Mouse (Mus musculus) forebrain, postnatal 0 days (tissue): ENCODE data around the gene Foxc2. TPM values are rescaled to one million over a fixed set of nuclear protein-coding genes. Genes with fewer than 3 reads are reported as not detected.
A peak's percentile ranks its signal among the peaks of the same experiment; 100 is the strongest.

Experiments used
- ATAC-seq: fragments of 200-750 bp; cut with Nextera tagmentation; 2 replicates; pipeline ENCODE4 v1.8.0; 2017; ENCODE audit warnings: mild to moderate bottlenecking, moderate library complexity
- DNase-seq: peaks from one replicate; pipeline ENCODE4 v3.0.0-alpha.2; 2015
- H3K27ac ChIP-seq: fragments of 300-500 bp; sonication (generic); 2 replicates; pipeline ENCODE4 v1.5.1; 2014; ENCODE audit warnings: low read depth, mild to moderate bottlenecking, antibody characterized with exemption, low read length, moderate library complexity, mixed read lengths
- H3K27me3 ChIP-seq: fragments of 300-500 bp; sonication (generic); 2 replicates; pipeline ENCODE4 v1.6.1; 2014; ENCODE audit warnings: mild to moderate bottlenecking, low read length, mixed read lengths; ENCODE audit not compliant: insufficient read depth
- H3K36me3 ChIP-seq: fragments of 300-500 bp; sonication (generic); 2 replicates; pipeline ENCODE4 v1.6.1; 2014; ENCODE audit warnings: mild to moderate bottlenecking, moderate library complexity; ENCODE audit not compliant: insufficient read depth
- H3K4me1 ChIP-seq: fragments of 300-500 bp; sonication (generic); 2 replicates; pipeline ENCODE4 v1.6.1; 2014; ENCODE audit warnings: antibody characterized with exemption; ENCODE audit not compliant: insufficient read depth
- H3K4me2 ChIP-seq: fragments of 300-500 bp; sonication (generic); 2 replicates; pipeline ENCODE4 v1.6.1; 2014; ENCODE audit warnings: low read depth, mild to moderate bottlenecking, moderate library complexity
- H3K4me3 ChIP-seq: fragments of 300-500 bp; sonication (generic); 2 replicates; pipeline ENCODE4 v1.5.1; 2014; ENCODE audit warnings: low read depth, low read length, mixed read lengths
- H3K9ac ChIP-seq: fragments of 300-500 bp; sonication (generic); 2 replicates; pipeline ENCODE4 v1.6.1; 2014; ENCODE audit warnings: mild to moderate bottlenecking
- H3K9me3 ChIP-seq: fragments of 300-500 bp; sonication (generic); 2 replicates; pipeline ENCODE4 v1.6.1; 2016; ENCODE audit warnings: low read length
- CTCF ChIP-seq: sonication (generic); IDR thresholded peaks from 2 replicates; pipeline ENCODE4 v1.5.1; 2016; ENCODE audit warnings: antibody characterized with exemption, control low read depth, low read depth
- WGBS: fragments of 180-500 bp; shearing (Covaris S2); extraction: QIAGEN DNeasy Blood & Tissue Kit; methylation state at CpG from one replicate; pipeline ENCODE4 v1.1.7; 2014; 5-methylcytosine and 5-hydroxymethylcytosine counted together
- polyA plus RNA-seq: library from polyadenylated mRNA; unstranded; fragments of >200 nt; fragmentation: Nextera tagmentation; extraction: Ambion mirVana; gene quantifications from 2 replicates; pipeline ENCODE4 v1.2.1, GENCODE M21; 2015
- total RNA-seq: library from RNA; depleted of rRNA; stranded (reverse); fragments of >200 nt; gene quantifications from 2 replicates; pipeline ENCODE4 v1.2.3, GENCODE M21; 2014

Foxc2 gene
- total and polyA plus RNA-seq, 2 experiments from 2014 or later = 2.7 to 6.5 TPM

GRCm38 (mm10) chr8:121092627-121093026 is 23.3 kb upstream of the Foxc2 start:
- ATAC-seq (peak; percentile 78), DNase-seq (peak; percentile 92)
- no peaks in the 10 kb centered on the region for H3K4me1 ChIP-seq
- no peak overlapping the region for H3K4me2 ChIP-seq
- TF ChIP-seq CTCF = peak; percentile 91
- 4% methylated on average over 16 of the region's 16 CpGs for WGBS
- H3K27me3 ChIP-seq = peaks cover 58% of the 10 kb centered on the region
- H3K9ac ChIP-seq = no peak overlapping the region
- no peak overlapping the region for H3K4me3 ChIP-seq
- H3K9me3 ChIP-seq = no peaks in the 10 kb centered on the region
- peaks cover 6% of the 10 kb centered on the region; the same call in 1 of the 2 replicates for H3K36me3 ChIP-seq
- no peak overlapping the region for H3K27ac ChIP-seq

GRCm38 (mm10) chr8:121093496-121093895 is 22.5 kb upstream of the Foxc2 start:
- no peak overlapping the region for H3K27ac ChIP-seq
- no peak overlapping the region for H3K4me2 ChIP-seq
- WGBS = 59% methylated on average over 6 of the region's 6 CpGs
- peaks cover 52% of the 10 kb centered on the region for H3K27me3 ChIP-seq
- H3K4me1 ChIP-seq = no peaks in the 10 kb centered on the region
- H3K9me3 ChIP-seq = no peaks in the 10 kb centered on the region
- H3K9ac ChIP-seq = no peak overlapping the region
- no peak for DNase-seq
- peaks cover 14% of the 10 kb centered on the region for H3K36me3 ChIP-seq
- no peak for ATAC-seq
- no peak for TF ChIP-seq CTCF
- no peak overlapping the region for H3K4me3 ChIP-seq

DNA sequence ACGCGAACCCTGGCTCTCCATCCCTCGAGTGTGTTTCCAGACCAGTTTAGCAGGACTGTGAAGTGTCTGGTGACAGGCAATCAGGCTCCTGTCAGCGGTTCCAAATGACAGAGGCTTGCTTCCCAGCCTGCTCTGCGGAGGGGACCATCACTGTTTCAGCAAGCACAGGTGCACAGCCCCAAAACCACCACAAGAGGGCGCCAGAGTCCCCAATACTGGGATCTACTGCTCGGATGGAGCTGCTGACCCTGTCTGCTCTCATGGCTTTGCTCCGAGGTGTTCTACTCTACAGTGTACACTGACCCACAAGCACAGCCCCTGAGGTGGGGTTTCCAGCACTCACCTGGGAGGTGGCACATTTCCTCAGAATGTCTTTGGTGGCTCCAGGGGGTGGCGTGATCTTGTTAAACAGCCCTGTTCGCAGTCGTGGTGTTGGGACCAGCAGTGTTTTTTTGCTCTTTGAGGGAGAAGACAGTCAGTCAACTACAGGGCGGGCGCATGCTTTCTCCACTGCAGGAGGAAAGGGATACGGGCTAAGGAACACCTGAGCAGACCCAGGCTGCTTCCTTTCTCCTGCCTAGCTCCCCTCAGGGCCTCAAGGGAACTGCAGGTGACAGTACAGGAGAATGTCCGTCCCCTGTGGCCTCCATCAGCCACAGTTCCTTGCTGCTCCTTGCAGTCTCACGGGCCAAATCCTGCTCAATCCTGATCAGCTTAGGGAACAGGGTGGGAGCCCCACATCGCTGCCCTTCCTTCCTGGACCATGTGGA is 11.7 kb upstream of the Foxc2 start:
- ATAC-seq = 0 out of 2 replicates have a peak, but pooled peaks have one; percentile 30
- WGBS = 53% methylated on average over 17 of the region's 17 CpGs
- H3K9ac ChIP-seq = no peak overlapping the region
- peak; percentile 89 for DNase-seq
- H3K36me3 ChIP-seq = peaks cover 49% of the 10 kb centered on the region
- H3K27me3 ChIP-seq = no peaks in the 10 kb centered on the region
- H3K27ac ChIP-seq = no peak overlapping the region
- H3K4me3 ChIP-seq = no peak overlapping the region
- peaks cover 7% of the 10 kb centered on the region; the same call in 1 of the 2 replicates for H3K4me1 ChIP-seq
- H3K4me2 ChIP-seq = no peak overlapping the region
- H3K9me3 ChIP-seq = no peaks in the 10 kb centered on the region
- TF ChIP-seq CTCF = peak; percentile 97

DNA sequence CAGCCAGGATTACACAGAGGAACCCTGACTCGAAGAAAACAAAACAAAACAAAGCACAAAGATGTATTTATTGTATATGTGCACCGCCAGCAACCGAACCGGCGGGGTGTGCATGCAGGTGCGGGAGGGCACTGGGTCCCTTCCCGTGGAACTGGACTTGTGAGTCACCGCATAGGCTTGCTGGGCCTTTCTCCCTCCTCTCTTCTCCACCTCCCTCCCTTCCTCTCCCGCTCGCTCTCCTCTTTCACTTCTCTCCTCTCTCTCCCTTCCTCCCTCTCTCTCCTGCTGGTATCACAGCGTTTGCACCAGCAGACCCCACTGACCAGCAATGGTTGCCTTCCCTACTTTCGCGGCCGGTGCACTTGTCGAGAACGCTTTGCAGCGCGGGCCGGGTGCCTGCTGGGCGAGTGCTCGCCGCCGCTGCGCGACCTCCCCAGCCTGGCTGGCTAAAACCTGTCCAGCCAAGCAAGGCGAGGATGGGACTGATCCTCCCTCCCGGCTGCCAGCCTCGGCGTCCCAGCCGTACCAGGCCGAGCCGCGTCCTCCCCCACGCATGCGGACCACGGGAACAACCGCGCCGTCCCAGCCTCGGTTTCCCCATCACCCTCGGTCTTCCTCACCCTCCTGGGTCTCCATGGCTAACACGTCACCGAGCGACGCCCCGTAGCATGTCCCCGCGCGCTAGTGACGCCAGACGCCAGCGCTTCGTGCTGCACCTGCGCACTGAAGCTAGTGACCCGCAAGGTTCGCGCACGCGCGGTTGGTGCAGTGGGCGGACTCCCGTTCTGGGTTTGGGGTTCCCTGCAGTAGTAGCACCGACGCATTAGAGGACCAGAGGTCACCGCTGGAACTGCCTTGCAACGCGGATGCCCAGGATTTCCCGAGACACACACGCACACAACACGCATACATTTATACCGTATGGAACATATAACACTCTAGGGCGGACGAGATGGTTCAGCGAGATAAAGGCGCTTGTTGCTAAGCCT is 8.0 kb upstream of the Foxc2 start, which contains the start of gene Mthfsd:
Gene Mthfsd, minus strand, starts transcription at position 725 of the 989 bp plus-strand sequence.
- ATAC-seq (peak; percentile 99), DNase-seq (peak; percentile 100)
- 1% methylated on average over 75 of the region's 75 CpGs for WGBS
- Histone ChIP-seq H3K9ac (peak within 1 kb of the TSS; percentile 90), H3K4me1 (peaks cover 7% of the 10 kb centered on the region; the same call in 1 of the 2 replicates), H3K4me2 (peak within 1 kb of the TSS; percentile 88), H3K27ac (peak within 1 kb of the TSS; percentile 85), H3K4me3 (peak within 1 kb of the TSS; percentile 88), H3K9me3 (no peaks in the 10 kb centered on the region), H3K36me3 (peaks cover 14% of the 10 kb centered on the region), H3K27me3 (peaks cover 6% of the 10 kb centered on the region)
- TF ChIP-seq CTCF = peak; percentile 47

- no peaks in the 10 kb centered on the region for H3K9me3 ChIP-seq
- TF ChIP-seq CTCF = no peak
- H3K27ac ChIP-seq = no peak overlapping the region
- peak overlapping the region; percentile 88 for H3K4me2 ChIP-seq
- peaks cover 10% of the 10 kb centered on the region for H3K27me3 ChIP-seq
- 10% methylated on average over 5 of the region's 5 CpGs for WGBS
- peak overlapping the region; percentile 90 for H3K9ac ChIP-seq
- peak overlapping the region; percentile 88 for H3K4me3 ChIP-seq
- H3K4me1 ChIP-seq = peaks cover 7% of the 10 kb centered on the region; the same call in 1 of the 2 replicates
- H3K36me3 ChIP-seq = peaks cover 10% of the 10 kb centered on the region
- ATAC-seq (no peak), DNase-seq (no peak)
Measured at GRCm38 (mm10) chr8:121108657-121109056, 7.3 kb upstream of the Foxc2 start.

- H3K27me3 ChIP-seq = peaks cover 36% of the 10 kb centered on the region
- no peak for DNase-seq
- H3K9me3 ChIP-seq = no peaks in the 10 kb centered on the region
Measured at GRCm38 (mm10) chr8:121111145-121111907, 4.6 kb upstream of the Foxc2 start.

More at GRCm38 (mm10) chr8:121111145-121111907, 4.6 kb upstream of the Foxc2 start:
- Histone ChIP-seq H3K4me3 (no peak overlapping the region), H3K36me3 (no peaks in the 10 kb centered on the region), H3K9ac (no peak overlapping the region), H3K4me1 (peaks cover 7% of the 10 kb centered on the region; the same call in 1 of the 2 replicates), H3K27ac (no peak overlapping the region), H3K4me2 (no peak overlapping the region)
- WGBS = 47% methylated on average over 7 of the region's 7 CpGs
- TF ChIP-seq CTCF = no peak
- no peak for ATAC-seq
